Mouse (Mus musculus) ES-Bruce4 (cell line): ENCODE measurements around the gene D630045J12Rik. TPM values are rescaled to one million over a fixed set of nuclear protein-coding genes. Genes with fewer than 3 reads are reported as not detected.

Experiments used
- H3K27ac ChIP-seq: 2 replicates; pipeline ENCODE4 v1.5.1; 2012; ENCODE audit warnings: low read length, inconsistent platforms; ENCODE audit not compliant: insufficient read depth
- H3K27me3 ChIP-seq: 2 replicates; pipeline ENCODE4 v1.6.1; 2012; ENCODE audit warnings: mild to moderate bottlenecking, low read length, inconsistent platforms; ENCODE audit not compliant: control insufficient read depth, poor library complexity, insufficient read depth, severe bottlenecking
- H3K36me3 ChIP-seq: 2 replicates; pipeline ENCODE4 v1.6.1; 2012; ENCODE audit warnings: inconsistent platforms, mild to moderate bottlenecking, low read length, moderate library complexity; ENCODE audit not compliant: control insufficient read depth, poor library complexity, insufficient read depth, severe bottlenecking
- H3K4me1 ChIP-seq: one replicate; pipeline ENCODE4 v1.8.1; 2011; ENCODE audit warnings: low read length; ENCODE audit not compliant: control insufficient read depth, insufficient read depth
- H3K4me3 ChIP-seq: 2 replicates; pipeline ENCODE4 v1.5.1; 2011; ENCODE audit warnings: low read depth, mild to moderate bottlenecking, low read length
- H3K9ac ChIP-seq: 2 replicates; pipeline ENCODE4 v1.6.1; 2012; ENCODE audit warnings: low read depth, mild to moderate bottlenecking, inconsistent platforms; ENCODE audit not compliant: poor library complexity, severe bottlenecking
- H3K9me3 ChIP-seq: replicated peaks from 2 replicates; pipeline ENCODE4 v1.6.1; 2012; ENCODE audit warnings: mild to moderate bottlenecking, low read length, inconsistent platforms; ENCODE audit not compliant: control insufficient read depth, poor library complexity, insufficient read depth, severe bottlenecking
- CTCF ChIP-seq: IDR thresholded peaks from one replicate; pipeline ENCODE4 v1.8.1; 2011; ENCODE audit warnings: low read depth, low read length
- EP300 ChIP-seq: IDR thresholded peaks from 2 replicates; pipeline ENCODE4 v1.6.1; 2011; ENCODE audit warnings: low read depth, low read length; ENCODE audit not compliant: insufficient read depth
- POLR2A ChIP-seq: IDR thresholded peaks from one replicate; pipeline ENCODE4 v1.8.1; 2011; ENCODE audit warnings: low read length; ENCODE audit not compliant: insufficient read depth
- polyA plus RNA-seq: library from polyadenylated mRNA; stranded (reverse); fragments of >200 nt; gene quantifications from 2 replicates; pipeline ENCODE4 v1.2.4, GENCODE M21; 2011; ENCODE audit warnings: low read depth; ENCODE audit not compliant: missing spikeins, insufficient read depth, insufficient read length

The D630045J12Rik gene
- polyA plus RNA-seq, 1 experiment, result 8.3 TPM

GRCm38 (mm10) chr6:38215448-38216110, 38.2 kb downstream of the D630045J12Rik start:
- no peak overlapping the region for H3K27ac ChIP-seq
- TF ChIP-seq EP300 (no peak), CTCF (no peak), POLR2A (no peak)

GRCm38 (mm10) chr6:38207621-38208020, 46.2 kb downstream of the D630045J12Rik start:
- Histone ChIP-seq H3K36me3 (no peaks in the 10 kb centered on the region), H3K9ac (no peak overlapping the region), H3K4me3 (no peak overlapping the region), H3K4me1 (peaks cover 10% of the 10 kb centered on the region), H3K27ac (peak overlapping the region; percentile 48), H3K27me3 (no peaks in the 10 kb centered on the region), H3K9me3 (no peaks in the 10 kb centered on the region)
- TF ChIP-seq EP300, result 0 out of 2 replicates have a peak, but pooled peaks have one; percentile 57
- TF ChIP-seq POLR2A, result no peak
- no peak for TF ChIP-seq CTCF

More at GRCm38 (mm10) chr6:38215448-38216110, 38.2 kb downstream of the D630045J12Rik start:
- no peak overlapping the region for H3K9ac ChIP-seq
- H3K9me3 ChIP-seq, result no peaks in the 10 kb centered on the region
- H3K36me3 ChIP-seq, result no peaks in the 10 kb centered on the region
- H3K4me1 ChIP-seq, result no peaks in the 10 kb centered on the region
- H3K27me3 ChIP-seq, result no peaks in the 10 kb centered on the region
- no peak overlapping the region for H3K4me3 ChIP-seq

- peaks cover 10% of the 10 kb centered on the region for H3K4me1 ChIP-seq
- H3K36me3 ChIP-seq, result no peaks in the 10 kb centered on the region
- H3K27me3 ChIP-seq, result no peaks in the 10 kb centered on the region
- no peaks in the 10 kb centered on the region for H3K9me3 ChIP-seq
- H3K4me3 ChIP-seq, result no peak overlapping the region
- peak overlapping the region; percentile 48 for H3K27ac ChIP-seq
- H3K9ac ChIP-seq, result no peak overlapping the region
- no peak for TF ChIP-seq EP300
- no peak for TF ChIP-seq CTCF
- TF ChIP-seq POLR2A, result no peak
Measured at GRCm38 (mm10) chr6:38206941-38207531, 46.8 kb downstream of the D630045J12Rik start.

- TF ChIP-seq CTCF (no peak), EP300 (no peak), POLR2A (no peak)
Measured at GRCm38 (mm10) chr6:38205375-38205774, 48.4 kb downstream of the D630045J12Rik start.

GRCm38 (mm10) chr6:38203820-38204219, 50.0 kb downstream of the D630045J12Rik start:
- no peak overlapping the region for H3K27ac ChIP-seq
- no peaks in the 10 kb centered on the region for H3K9me3 ChIP-seq
- TF ChIP-seq EP300, result no peak
- no peak for TF ChIP-seq CTCF
- TF ChIP-seq POLR2A, result no peak
- H3K4me1 ChIP-seq, result peaks cover 10% of the 10 kb centered on the region
- no peaks in the 10 kb centered on the region for H3K27me3 ChIP-seq
- no peaks in the 10 kb centered on the region for H3K36me3 ChIP-seq
- H3K9ac ChIP-seq, result no peak overlapping the region
- no peak overlapping the region for H3K4me3 ChIP-seq

More at GRCm38 (mm10) chr6:38205375-38205774, 48.4 kb downstream of the D630045J12Rik start:
- no peak overlapping the region for H3K9ac ChIP-seq
- peaks cover 10% of the 10 kb centered on the region for H3K4me1 ChIP-seq
- H3K9me3 ChIP-seq, result no peaks in the 10 kb centered on the region
- H3K27ac ChIP-seq, result no peak overlapping the region
- H3K27me3 ChIP-seq, result no peaks in the 10 kb centered on the region
- no peak overlapping the region for H3K4me3 ChIP-seq
- no peaks in the 10 kb centered on the region for H3K36me3 ChIP-seq

GRCm38 (mm10) chr6:38202816-38203215, 51.0 kb downstream of the D630045J12Rik start:
- H3K9ac ChIP-seq, result no peak overlapping the region
- no peak overlapping the region for H3K4me3 ChIP-seq
- no peak overlapping the region for H3K27ac ChIP-seq
- no peaks in the 10 kb centered on the region for H3K9me3 ChIP-seq
- H3K36me3 ChIP-seq, result no peaks in the 10 kb centered on the region
- TF ChIP-seq CTCF (no peak), POLR2A (no peak), EP300 (no peak)
- H3K4me1 ChIP-seq, result peaks cover 9% of the 10 kb centered on the region
- no peaks in the 10 kb centered on the region for H3K27me3 ChIP-seq
